Mouse (Mus musculus) embryonic fibroblast, embryonic 13.5 days (primary cell): ENCODE data around the gene Smurf1.

Experiments
- CTCF ChIP-seq: IDR thresholded peaks from 2 replicates; pipeline ENCODE4 v1.5.1; 2011; ENCODE audit warnings: mild to moderate bottlenecking, control low read depth, low read length, moderate library complexity, borderline replicate concordance; ENCODE audit not compliant: insufficient read depth
- POLR2A ChIP-seq: IDR thresholded peaks from 2 replicates; pipeline ENCODE4 v1.6.1; 2011; ENCODE audit warnings: low read depth, mild to moderate bottlenecking, control low read depth, low read length, moderate library complexity

- no peak for TF ChIP-seq CTCF
- TF ChIP-seq POLR2A, result no peak
Observed at GRCm38 (mm10) chr5:144912519-144913310, 52.9 kb downstream of the Smurf1 start.
